Mouse (Mus musculus): ENCODE measurements around the gene Zxdc.
A peak's percentile ranks its signal among the peaks of the same experiment; 100 is the strongest.

The Zxdc gene

DNA sequence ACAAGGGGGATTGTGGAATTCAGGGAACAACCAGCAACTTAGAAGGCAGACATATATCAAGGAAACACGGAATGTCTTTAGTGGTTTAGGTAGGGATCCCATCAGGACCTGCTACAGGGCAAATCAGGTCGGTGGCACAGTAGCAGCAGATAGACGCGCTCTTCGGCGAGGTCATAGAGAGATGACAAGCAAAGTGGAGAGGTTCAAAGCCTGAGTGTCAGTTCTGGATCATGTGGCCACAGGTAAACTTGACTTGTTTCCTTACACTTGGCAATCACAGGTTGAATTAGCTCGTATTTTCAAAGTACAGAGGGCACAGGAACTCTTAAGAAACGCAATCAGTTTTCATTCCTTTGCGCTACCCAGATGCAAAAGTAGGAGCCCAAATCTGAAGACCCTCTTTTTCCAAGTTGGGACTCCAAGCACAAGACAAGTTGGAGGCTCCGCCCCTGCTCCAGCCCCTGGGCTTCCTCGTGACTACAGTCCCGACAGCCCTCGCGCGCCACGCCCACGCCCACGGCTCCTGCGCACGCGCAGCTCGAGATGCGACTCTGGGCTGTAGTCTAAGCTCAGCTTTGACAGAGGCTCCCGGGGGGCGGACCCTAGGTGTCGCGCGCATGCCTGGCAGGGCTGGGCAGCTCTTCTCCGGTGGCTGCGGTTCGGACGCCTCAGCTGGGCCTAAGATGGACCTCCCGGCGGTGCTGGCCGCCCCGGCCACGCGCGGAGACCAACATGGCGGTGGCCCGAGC is at the start of gene Zxdc:
Zxdc (plus strand) TSS at position 517 of the 749 bp plus-strand sequence.
- DNase-seq (ENCODE audit: low read depth): peak; percentile 92

GRCm38 (mm10) chr6:90320429-90320828 is 48.9 kb upstream of the Zxdc start:
- DNase-seq (ENCODE audit: low read depth): no peak

DNA sequence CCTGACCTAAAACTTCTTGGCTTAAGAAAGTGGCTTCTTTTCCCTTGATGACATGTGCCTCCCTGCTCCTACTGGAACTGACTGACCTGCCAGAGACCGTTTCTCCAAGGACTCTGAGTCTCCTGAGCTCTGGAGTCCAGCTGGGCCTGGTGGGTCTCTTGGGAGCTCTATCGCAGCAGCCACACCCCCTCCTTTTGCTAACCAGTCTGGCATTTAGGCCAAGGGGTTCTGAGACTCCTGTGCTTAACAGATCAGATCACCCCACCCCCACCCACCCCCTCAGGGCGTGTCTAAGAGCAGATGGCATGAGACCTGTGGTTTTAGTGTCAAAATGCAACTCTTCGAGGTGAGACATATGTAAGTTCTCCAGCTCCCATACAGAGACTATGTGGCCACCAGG is 47.5 kb upstream of the Zxdc start:
- no peak for DNase-seq (ENCODE audit: low read depth)

- no peak for DNase-seq (ENCODE audit: low read depth)
Measured at GRCm38 (mm10) chr6:90324026-90324425, 45.3 kb upstream of the Zxdc start.

- DNase-seq (ENCODE audit: low read depth): no peak
Measured at GRCm38 (mm10) chr6:90324463-90324862, 44.8 kb upstream of the Zxdc start.

GRCm38 (mm10) chr6:90324991-90325390 is 44.3 kb upstream of the Zxdc start, which contains the start of gene Chst13:
Chst13 (minus strand) TSS chr6:90325185.
- no peak for DNase-seq (ENCODE audit: low read depth)

DNA sequence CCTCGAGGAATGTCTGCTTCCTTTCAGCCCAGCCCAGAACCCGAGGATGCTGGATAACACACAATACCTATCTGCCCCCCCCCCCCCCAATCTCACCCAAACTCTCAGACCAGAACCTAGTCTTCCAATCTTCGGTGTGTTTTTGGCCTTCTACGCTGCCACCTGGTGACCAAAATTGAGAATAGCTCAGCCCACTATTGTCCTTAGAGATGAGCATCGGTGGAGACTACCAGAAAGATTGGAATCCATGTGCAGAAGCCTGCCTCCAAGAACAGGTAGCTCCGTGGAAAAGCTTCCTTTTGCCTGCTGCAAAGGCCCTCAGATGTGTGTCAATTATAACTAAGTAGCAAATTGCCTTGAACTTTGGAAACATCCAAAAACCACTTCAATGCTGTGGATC is 41.6 kb upstream of the Zxdc start:
- no peak for DNase-seq (ENCODE audit: low read depth)

DNA sequence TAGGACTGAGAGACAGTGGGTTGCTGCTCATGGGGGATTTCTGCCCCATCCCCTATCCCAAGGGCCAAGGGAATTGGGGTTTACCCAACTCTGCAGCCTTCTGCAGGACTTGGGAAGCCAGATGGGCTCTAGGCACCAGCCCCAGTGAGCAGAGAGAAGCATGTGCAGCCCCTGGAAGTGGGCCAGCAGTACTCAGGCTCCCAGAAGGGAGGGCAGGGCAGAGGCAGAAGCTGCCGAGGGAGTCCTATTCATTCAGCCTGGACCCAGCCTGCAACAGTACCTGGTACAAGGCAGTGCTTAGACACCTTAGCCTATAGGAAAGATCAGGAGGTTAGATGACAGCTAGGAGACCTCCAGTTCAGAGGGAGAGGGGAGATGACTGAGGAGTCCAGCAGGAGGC is 39.3 kb upstream of the Zxdc start:
- DNase-seq (ENCODE audit: low read depth): no peak

- DNase-seq (ENCODE audit: low read depth): no peak
Measured at GRCm38 (mm10) chr6:90332561-90333425, 36.5 kb upstream of the Zxdc start, which contains the start of gene Uroc1. Uroc1 (plus strand) TSS chr6:90333284.

DNA sequence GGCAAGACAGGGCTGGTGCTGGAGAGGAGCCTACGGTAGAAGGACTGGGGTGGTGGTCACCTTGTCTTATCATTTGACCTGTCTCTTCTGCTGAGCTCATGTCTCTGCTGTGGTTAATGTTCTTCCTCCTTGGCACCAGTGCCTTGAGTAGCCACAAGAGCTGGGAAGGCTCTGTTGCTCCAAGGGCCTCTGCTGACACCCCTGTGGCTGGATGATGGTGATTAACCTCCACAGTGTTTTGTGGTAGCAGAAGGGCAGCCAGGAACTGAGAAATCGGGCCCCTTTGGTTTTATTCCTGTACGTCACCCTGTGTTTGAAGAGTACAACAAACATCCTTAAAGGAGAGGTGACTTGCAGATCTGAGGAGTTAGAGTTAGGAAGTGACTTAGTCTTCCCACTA is 35.0 kb upstream of the Zxdc start:
- no peak for DNase-seq (ENCODE audit: low read depth)

GRCm38 (mm10) chr6:90342343-90342742 is 26.9 kb upstream of the Zxdc start:
- no peak for DNase-seq (ENCODE audit: low read depth)

- no peak for DNase-seq (ENCODE audit: low read depth)
Measured at GRCm38 (mm10) chr6:90347183-90347582, 22.1 kb upstream of the Zxdc start.

DNA sequence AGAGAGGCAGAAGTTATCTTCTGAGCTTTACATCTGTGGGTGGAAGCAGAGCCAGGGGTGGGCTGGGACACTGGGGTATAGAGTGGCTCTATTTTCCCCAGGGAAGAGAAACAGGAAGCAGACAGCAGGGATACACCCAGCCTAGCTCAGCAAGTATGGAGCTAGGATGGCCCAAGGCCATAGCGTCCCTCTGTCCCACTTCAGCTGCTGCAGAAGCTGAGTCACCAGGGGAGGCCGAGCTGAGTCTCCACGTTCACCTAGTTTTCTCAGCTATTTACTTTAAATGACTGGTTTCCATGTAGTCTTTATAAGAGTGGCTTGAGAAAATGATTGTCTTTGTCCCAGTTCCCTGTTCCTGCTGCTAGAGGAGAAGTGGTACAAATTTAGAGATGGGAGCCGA is 20.8 kb upstream of the Zxdc start:
- DNase-seq (ENCODE audit: low read depth): no peak

- DNase-seq (ENCODE audit: low read depth): no peak
Measured at GRCm38 (mm10) chr6:90350011-90350410, 19.3 kb upstream of the Zxdc start.

DNA sequence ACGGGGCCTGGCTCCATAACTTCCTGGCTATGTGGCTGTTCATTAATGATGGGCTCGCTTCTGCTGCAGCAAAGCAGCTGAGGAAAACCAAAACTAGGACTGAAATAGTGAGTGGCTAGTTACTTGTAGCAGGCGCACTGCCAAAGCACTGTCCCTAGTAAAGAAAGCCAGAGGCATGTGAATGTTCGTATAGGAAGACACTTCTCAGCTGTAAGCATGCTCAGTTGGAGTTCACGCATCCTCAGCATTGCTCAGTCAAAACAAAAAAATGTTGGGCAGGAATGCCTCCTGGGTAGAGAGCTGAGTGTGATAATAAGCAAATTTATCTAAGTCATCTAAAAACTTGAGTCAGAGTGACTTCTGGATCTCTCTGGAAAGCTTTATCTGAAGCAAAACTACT is 11.2 kb upstream of the Zxdc start:
- DNase-seq (ENCODE audit: low read depth): no peak

GRCm38 (mm10) chr6:90359445-90359844 is 9.8 kb upstream of the Zxdc start:
- no peak for DNase-seq (ENCODE audit: low read depth)

DNA sequence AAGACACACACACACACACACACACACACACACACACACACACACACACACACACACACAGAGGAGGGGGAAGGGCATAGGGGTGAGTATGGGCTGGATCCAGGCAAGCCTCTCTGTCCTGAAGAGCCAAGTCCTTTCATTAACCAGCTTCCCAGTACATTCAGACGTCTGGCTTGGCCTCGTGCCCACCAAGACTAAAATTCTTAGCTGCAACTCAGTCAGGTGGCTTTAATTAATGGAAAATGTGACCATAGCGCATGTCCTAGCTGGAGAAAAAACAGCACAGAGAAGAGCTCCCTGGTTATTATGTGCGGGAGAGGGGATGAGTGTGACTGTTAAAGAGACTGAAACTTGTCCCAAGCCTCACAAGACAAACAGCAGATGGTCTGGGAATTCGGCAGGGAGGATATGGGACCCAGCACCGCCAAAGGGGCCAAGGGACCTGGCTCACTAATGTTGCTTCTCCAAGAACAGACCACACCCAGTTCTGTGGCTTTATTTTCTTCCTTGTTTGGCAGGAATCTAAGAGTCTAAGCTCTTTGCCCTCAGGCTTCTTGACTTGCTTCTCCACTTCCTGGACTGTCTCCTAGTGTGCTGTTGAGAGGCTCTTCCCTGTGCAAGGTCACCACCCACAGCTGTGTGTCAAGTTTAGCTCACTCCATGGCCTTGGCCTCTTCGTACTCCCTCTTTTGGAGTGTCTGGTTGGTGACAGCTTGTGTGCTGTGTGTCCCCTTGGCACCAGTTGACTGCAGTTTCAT is 9.1 kb upstream of the Zxdc start:
- no peak for DNase-seq (ENCODE audit: low read depth)

DNA sequence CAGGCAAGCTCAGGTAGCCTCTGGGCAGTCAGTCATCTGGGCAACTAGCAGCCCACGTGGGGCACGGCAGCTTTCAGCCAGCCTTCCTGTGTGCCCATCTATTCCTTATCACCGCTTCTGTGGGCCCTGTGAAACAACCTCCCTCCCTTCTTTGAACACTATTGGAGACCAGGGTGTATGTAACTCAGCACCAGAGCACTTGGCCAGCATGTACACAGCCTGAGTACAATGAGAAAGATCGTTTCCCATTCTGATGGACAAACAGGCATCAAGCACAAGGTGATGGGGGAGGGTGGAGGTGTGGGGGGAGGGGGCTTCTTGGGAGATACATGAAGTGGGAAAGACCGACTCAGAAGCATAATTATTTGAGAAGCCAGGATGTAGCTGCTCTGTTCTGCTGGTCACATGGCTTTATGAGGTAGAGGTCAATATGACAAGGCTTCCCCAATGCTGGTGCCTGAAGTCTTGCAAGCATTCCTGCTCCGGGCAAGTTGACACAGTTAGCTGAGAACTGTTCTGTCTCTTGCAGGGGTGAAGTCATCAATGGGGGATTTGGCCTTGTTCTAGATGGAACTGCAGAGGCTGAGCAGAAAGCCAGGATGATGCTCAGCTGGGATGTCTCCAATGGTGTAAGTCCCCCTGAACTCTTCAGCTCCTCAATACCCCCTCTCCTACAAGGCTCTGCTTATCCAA is 8.2 kb upstream of the Zxdc start:
- DNase-seq (ENCODE audit: low read depth): no peak

- no peak for DNase-seq (ENCODE audit: low read depth)
Measured at GRCm38 (mm10) chr6:90363301-90363700, 6.0 kb upstream of the Zxdc start.

GRCm38 (mm10) chr6:90369725-90370553 is 647 bp downstream of the Zxdc start:
- no peak for DNase-seq (ENCODE audit: low read depth)

GRCm38 (mm10) chr6:90374647-90375046 is 5.4 kb downstream of the Zxdc start:
- DNase-seq (ENCODE audit: low read depth): peak; percentile 83

Measured in c-Kit-positive CD71-positive TER-119-negative erythroid progenitor cells, embryonic 14.5 days (primary cell).